Mouse (Mus musculus) midbrain, embryonic 14.5 days (tissue): ENCODE results near the gene Timm29. TPM values are rescaled to one million over a fixed set of nuclear protein-coding genes. Genes with fewer than 3 reads are reported as not detected.

Experiments
- ATAC-seq: fragments of 200-750 bp; cut with Nextera tagmentation; 2 replicates; pipeline ENCODE4 v1.8.0; 2017; ENCODE audit warnings: moderate number of reproducible peaks, moderate library complexity; ENCODE audit not compliant: low FRiP score, low TSS enrichment
- DNase-seq: peaks from one replicate; pipeline ENCODE4 v3.0.0-alpha.2; 2015
- H3K27ac ChIP-seq: fragments of 300-500 bp; sonication (generic); replicated peaks from 2 replicates; pipeline ENCODE4 v1.5.1; 2014; ENCODE audit warnings: mild to moderate bottlenecking, low read depth, low read length, moderate library complexity
- H3K27me3 ChIP-seq: fragments of 300-500 bp; sonication (generic); 2 replicates; pipeline ENCODE4 v1.6.1; 2014; ENCODE audit warnings: low read length, control low read depth, mixed read lengths; ENCODE audit not compliant: control insufficient read depth, insufficient read depth
- H3K36me3 ChIP-seq: fragments of 300-500 bp; sonication (generic); 2 replicates; pipeline ENCODE4 v1.6.1; 2014; ENCODE audit warnings: low read length, control low read depth; ENCODE audit not compliant: control insufficient read depth, insufficient read depth
- H3K4me1 ChIP-seq: fragments of 300-500 bp; sonication (generic); 2 replicates; pipeline ENCODE4 v1.6.1; 2014; ENCODE audit warnings: mild to moderate bottlenecking, antibody characterized with exemption, low read length, control low read depth; ENCODE audit not compliant: control insufficient read depth, insufficient read depth
- H3K4me2 ChIP-seq: fragments of 300-500 bp; sonication (generic); 2 replicates; pipeline ENCODE4 v1.6.1; 2014; ENCODE audit warnings: mild to moderate bottlenecking, low read length, moderate library complexity
- H3K4me3 ChIP-seq: fragments of 300-500 bp; sonication (generic); replicated peaks from 2 replicates; pipeline ENCODE4 v1.5.1; 2014; ENCODE audit warnings: low read depth, low read length
- H3K9ac ChIP-seq: fragments of 300-500 bp; sonication (generic); replicated peaks from 2 replicates; pipeline ENCODE4 v1.6.1; 2014; ENCODE audit warnings: mild to moderate bottlenecking, low read length, moderate library complexity
- H3K9me3 ChIP-seq: fragments of 300-500 bp; sonication (generic); 2 replicates; pipeline ENCODE4 v1.6.1; 2016; ENCODE audit warnings: low read length, control low read depth, mixed read lengths; ENCODE audit not compliant: control insufficient read depth
- WGBS: fragments of 180-500 bp; shearing (Covaris S2); extraction: QIAGEN DNeasy Blood & Tissue Kit; methylation state at CpG from one replicate; pipeline ENCODE4 v1.1.7; 2014; 5-methylcytosine and 5-hydroxymethylcytosine counted together
- polyA plus RNA-seq: library from polyadenylated mRNA; unstranded; fragments of >200 nt; fragmentation: Nextera tagmentation; extraction: Ambion mirVana; gene quantifications from 2 replicates; pipeline ENCODE4 v1.2.1, GENCODE M21; 2014

Timm29 gene
- 68.8 and 86.9 TPM in 2 replicates for polyA plus RNA-seq

- Histone ChIP-seq H3K9me3 (no peaks in the 10 kb centered on the region), H3K27ac (peak within 1 kb of the TSS; percentile 88), H3K4me1 (peaks cover 26% of the 10 kb centered on the region), H3K27me3 (no peaks in the 10 kb centered on the region), H3K4me3 (peak within 1 kb of the TSS; percentile 93), H3K36me3 (peaks cover 46% of the 10 kb centered on the region), H3K9ac (peak within 1 kb of the TSS; percentile 90), H3K4me2 (peak within 1 kb of the TSS; percentile 96)
- WGBS, result under 1% methylated on average over 30 of the region's 30 CpGs
- DNase-seq (peak; percentile 99), ATAC-seq (peak; percentile 93)
Measured at GRCm38 (mm10) chr9:21592703-21593121, at the start of gene Timm29, which contains the start of gene Yipf2. Gene Timm29, plus strand, starts transcription at chr9:21592722. Gene Yipf2, minus strand, starts transcription at chr9:21592828.

- H3K9me3 ChIP-seq, result no peaks in the 10 kb centered on the region
- H3K27me3 ChIP-seq, result no peaks in the 10 kb centered on the region
- peak overlapping the region; percentile 74 for H3K4me3 ChIP-seq
- DNase-seq (no peak), ATAC-seq (peak; percentile 32)
- peaks cover 18% of the 10 kb centered on the region for H3K4me1 ChIP-seq
- H3K9ac ChIP-seq, result peak overlapping the region; percentile 94
- 4% methylated on average over 9 of the region's 9 CpGs for WGBS
- H3K36me3 ChIP-seq, result peaks cover 3% of the 10 kb centered on the region; the same call in 1 of the 2 replicates
- H3K27ac ChIP-seq, result peak overlapping the region; percentile 98
- peak overlapping the region; percentile 67 for H3K4me2 ChIP-seq
Measured at GRCm38 (mm10) chr9:21545351-21545915, 47.1 kb upstream of the Timm29 start.

DNA sequence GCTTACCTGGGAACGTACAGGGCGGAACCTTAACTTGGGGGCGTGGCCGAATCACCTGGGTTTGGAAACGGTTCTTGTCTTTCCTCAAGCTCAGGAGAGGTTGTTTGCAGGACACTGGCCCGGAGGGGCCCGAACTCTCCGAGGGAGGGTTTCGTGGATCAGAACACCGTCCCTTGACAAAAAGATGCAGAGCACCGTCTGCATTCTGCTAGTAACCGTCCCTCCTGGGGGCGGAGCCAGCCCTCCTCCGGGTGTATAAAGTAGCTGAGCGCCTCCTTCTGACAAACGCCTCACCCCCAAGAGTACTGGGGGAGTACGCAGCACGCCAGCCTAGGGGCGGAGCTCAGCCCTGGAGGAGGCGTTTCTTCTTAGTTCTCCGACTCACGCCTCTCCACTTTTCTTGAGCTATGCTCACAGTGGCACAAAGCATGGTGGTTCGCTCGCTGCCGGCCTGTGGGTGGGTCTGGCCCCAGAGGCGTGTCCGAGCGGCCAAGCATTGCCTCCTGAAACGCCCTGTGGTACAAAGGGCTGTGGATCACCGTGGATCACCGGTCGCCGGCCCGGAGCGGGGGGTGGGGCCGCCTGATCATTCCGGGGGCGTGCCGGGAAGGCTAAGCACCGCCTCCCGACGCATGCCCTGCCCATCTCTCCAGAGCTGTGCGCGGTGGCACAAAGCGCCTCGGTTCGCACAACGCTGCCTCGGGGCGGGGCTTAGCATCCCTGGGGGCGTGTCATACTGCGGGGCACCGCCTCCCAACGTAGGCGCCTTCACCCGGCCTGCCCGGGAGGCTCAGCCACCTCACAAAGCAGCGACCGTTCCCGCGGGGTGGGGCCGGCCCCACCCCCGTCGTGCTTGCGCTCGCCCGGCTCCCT is 46.4 kb upstream of the Timm29 start:
- Histone ChIP-seq H3K4me3 (peak overlapping the region; percentile 74), H3K27me3 (no peaks in the 10 kb centered on the region), H3K36me3 (peaks cover 8% of the 10 kb centered on the region), H3K9ac (peak overlapping the region; percentile 94), H3K27ac (peak overlapping the region; percentile 98), H3K4me2 (peak overlapping the region; percentile 67), H3K9me3 (no peaks in the 10 kb centered on the region), H3K4me1 (peaks cover 18% of the 10 kb centered on the region)
- DNase-seq (peak; percentile 99), ATAC-seq (peak; percentile 95)
- WGBS, result under 1% methylated on average over 66 of the region's 67 CpGs

DNA sequence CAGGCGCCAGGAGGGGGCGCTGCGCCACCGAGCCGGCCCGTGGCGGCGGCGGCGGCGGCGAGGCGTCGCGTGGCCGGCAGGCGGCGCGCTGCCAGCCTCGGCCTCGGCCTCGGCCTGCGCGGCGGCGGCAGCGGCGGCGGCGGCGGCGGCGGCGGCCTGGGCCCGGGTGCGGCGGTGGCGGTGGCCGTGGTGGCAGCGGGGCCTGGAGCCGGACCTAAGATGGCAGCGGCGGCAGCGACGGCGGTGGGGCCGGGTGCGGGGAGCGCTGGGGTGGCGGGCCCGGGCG is 45.8 kb upstream of the Timm29 start, which contains the start of gene Carm1:
TSS of gene Carm1 (plus strand) at position 106 of the 286 bp plus-strand sequence.
- H3K4me2 ChIP-seq, result peak within 1 kb of the TSS; percentile 67
- peaks cover 18% of the 10 kb centered on the region for H3K4me1 ChIP-seq
- peaks cover 13% of the 10 kb centered on the region for H3K36me3 ChIP-seq
- peak within 1 kb of the TSS; percentile 94 for H3K9ac ChIP-seq
- H3K27me3 ChIP-seq, result no peaks in the 10 kb centered on the region
- peak within 1 kb of the TSS; percentile 98 for H3K27ac ChIP-seq
- ATAC-seq (no peak), DNase-seq (no peak)
- under 1% methylated on average over 42 of the region's 52 CpGs for WGBS
- H3K4me3 ChIP-seq, result peak within 1 kb of the TSS; percentile 74
- H3K9me3 ChIP-seq, result no peaks in the 10 kb centered on the region

- H3K27ac ChIP-seq, result peak overlapping the region; percentile 98
- ATAC-seq (peak; percentile 32), DNase-seq (peak; percentile 80)
- peak overlapping the region; percentile 67 for H3K4me2 ChIP-seq
- peaks cover 13% of the 10 kb centered on the region for H3K36me3 ChIP-seq
- H3K9ac ChIP-seq, result peak overlapping the region; percentile 94
- H3K4me3 ChIP-seq, result peak overlapping the region; percentile 74
- peaks cover 18% of the 10 kb centered on the region for H3K4me1 ChIP-seq
- H3K9me3 ChIP-seq, result no peaks in the 10 kb centered on the region
- no peaks in the 10 kb centered on the region for H3K27me3 ChIP-seq
- WGBS, result under 1% methylated on average over 61 of the region's 66 CpGs
Measured at GRCm38 (mm10) chr9:21547075-21547941, 45.2 kb upstream of the Timm29 start.

DNA sequence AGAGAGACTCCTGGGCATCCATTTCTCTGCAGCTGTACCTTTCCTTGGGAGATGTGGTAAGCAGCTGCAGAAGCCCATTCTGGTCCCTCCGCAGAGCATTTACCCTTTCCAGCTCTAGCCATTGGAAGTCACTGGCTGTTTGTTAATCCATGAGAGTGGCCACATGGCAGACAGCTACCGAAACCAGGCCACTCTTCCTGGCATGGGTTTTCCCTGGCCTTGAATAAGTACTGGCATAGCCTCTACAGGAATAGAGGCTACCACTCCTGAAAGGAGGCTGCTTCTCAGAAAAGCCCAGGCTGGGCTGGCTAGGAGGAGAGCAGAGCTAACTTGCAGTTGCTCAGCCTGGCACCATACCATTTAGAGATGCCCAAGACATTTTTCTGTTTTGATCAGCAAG is 41.5 kb upstream of the Timm29 start:
- Histone ChIP-seq H3K4me1 (peaks cover 10% of the 10 kb centered on the region), H3K9me3 (no peaks in the 10 kb centered on the region), H3K4me3 (no peak overlapping the region), H3K9ac (no peak overlapping the region), H3K4me2 (no peak overlapping the region), H3K36me3 (peaks cover 16% of the 10 kb centered on the region), H3K27me3 (no peaks in the 10 kb centered on the region), H3K27ac (no peak overlapping the region)
- 98% methylated on average over 2 of the region's 2 CpGs for WGBS
- ATAC-seq (no peak), DNase-seq (no peak)

DNA sequence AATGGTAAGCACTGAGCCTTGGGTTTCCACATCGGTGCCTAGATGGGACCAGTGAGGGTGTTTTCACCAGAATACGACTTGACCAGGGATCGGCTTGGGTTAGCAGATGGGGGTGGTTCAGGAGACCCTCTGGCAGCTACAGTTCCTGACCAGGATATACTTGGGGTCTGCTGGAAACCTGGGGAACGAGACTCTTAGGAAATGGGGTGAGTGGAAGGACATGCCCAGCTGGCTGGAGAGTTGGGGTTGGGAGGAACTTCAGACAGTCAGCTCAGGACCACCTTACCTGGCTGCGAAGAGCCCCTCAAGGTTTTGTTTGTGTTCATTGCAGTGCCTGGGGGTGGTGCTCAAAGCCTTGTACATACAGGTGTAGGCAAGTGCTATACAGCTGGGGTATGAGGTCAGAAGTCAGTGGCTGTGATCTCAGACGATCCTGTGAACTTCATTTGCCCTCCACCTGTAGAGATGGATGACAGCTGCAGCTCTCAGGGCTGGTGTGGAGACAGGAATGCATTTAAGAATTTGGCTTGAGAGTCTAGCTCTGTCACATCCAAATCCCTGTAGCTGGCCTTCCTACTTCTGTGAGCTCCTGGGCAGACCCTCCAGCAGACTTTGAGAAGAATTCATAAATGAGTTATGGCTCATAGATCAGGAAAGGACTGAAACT is 38.8 kb upstream of the Timm29 start:
- DNase-seq (no peak), ATAC-seq (no peak)
- WGBS, result 94% methylated on average over 6 of the region's 6 CpGs
- Histone ChIP-seq H3K4me2 (no peak overlapping the region), H3K9me3 (no peaks in the 10 kb centered on the region), H3K4me1 (0 out of 2 replicates have a peak, but pooled peaks cover 3% of the 10 kb centered on the region), H3K36me3 (peaks cover 25% of the 10 kb centered on the region), H3K27me3 (no peaks in the 10 kb centered on the region), H3K9ac (no peak overlapping the region), H3K27ac (no peak overlapping the region), H3K4me3 (no peak overlapping the region)

DNA sequence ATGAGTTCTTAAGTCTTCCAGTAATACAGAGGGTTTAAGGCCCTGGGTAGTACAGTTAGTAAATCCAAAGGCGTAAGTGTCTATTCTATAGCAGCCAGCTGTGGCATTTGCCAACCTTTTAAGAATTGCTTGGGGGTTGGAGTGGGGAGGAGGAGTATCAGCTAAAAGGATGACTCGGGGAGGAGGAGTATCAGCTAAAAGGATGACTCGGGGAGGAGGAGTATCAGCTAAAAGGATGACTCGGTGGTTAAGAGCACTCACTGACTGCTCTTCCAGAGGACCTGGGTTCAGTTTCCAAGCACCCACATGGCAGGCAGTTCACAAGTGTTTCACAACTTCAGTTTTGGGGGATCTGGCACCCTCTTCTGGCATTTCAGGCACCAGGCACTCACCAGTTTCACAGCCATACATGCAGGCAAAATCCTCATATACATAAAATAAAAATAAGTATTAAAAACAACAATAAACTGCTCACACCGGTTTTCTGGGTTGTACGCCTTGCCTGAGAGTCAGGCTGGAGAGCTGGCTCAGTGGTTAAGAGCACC is 37.3 kb upstream of the Timm29 start:
- DNase-seq (no peak), ATAC-seq (no peak)
- 88% methylated on average over 6 of the region's 6 CpGs for WGBS
- Histone ChIP-seq H3K9me3 (no peaks in the 10 kb centered on the region), H3K4me1 (no peaks in the 10 kb centered on the region), H3K4me3 (no peak overlapping the region), H3K36me3 (peaks cover 23% of the 10 kb centered on the region), H3K4me2 (no peak overlapping the region), H3K27ac (no peak overlapping the region), H3K27me3 (no peaks in the 10 kb centered on the region), H3K9ac (no peak overlapping the region)
